Mouse (Mus musculus) cerebellum, adult 2 months (tissue): Measurements from ENCODE around the gene Slc16a6.

ENCODE experiments used
- CTCF ChIP-seq: fragments of 200-500 bp; IDR thresholded peaks from 2 replicates; pipeline ENCODE4 v1.5.1; 2011; ENCODE audit warnings: low read depth, mild to moderate bottlenecking, control low read depth, low read length, moderate library complexity, borderline replicate concordance; ENCODE audit not compliant: insufficient read depth
- POLR2A ChIP-seq: fragments of 200-500 bp; IDR thresholded peaks from 2 replicates; pipeline ENCODE4 v1.6.1; 2011; ENCODE audit warnings: low read length, control low read depth, borderline replicate concordance; ENCODE audit not compliant: insufficient read depth

- TF ChIP-seq POLR2A (no peak), CTCF (no peak)
Measured at GRCm38 (mm10) chr11:109477606-109478380, 4.4 kb upstream of the Slc16a6 start.
